Mouse (Mus musculus): ENCODE measurements around the gene Morn1.

Gene Morn1

GRCm38 (mm10) chr4:155120038-155120437, 33.7 kb downstream of the Morn1 start:
- no peak for DNase-seq (ENCODE audit: low spot score)

DNA sequence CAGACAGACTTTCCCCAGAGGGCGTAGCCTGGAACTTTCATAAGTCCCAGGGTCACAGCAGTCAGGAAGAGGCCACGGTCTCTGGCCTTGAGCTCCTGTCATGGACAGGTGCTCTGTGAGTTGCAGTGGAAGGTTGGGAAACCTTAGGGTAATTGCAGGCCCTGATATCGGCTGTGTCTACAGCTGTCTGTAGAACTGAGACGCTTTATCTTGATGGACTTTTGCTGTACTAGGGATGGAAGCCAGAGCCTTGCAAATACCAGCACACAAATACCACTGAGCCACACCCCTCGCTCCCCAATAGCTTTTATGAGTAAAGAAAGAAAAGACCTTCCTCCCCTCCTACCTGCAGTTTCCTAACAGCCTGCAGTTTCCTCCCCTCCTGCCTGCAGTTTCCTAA, 34.2 kb downstream of the Morn1 start:
- no peak for DNase-seq (ENCODE audit: low spot score)

GRCm38 (mm10) chr4:155121222-155121621, 34.8 kb downstream of the Morn1 start:
- no peak for DNase-seq (ENCODE audit: low spot score)

DNA sequence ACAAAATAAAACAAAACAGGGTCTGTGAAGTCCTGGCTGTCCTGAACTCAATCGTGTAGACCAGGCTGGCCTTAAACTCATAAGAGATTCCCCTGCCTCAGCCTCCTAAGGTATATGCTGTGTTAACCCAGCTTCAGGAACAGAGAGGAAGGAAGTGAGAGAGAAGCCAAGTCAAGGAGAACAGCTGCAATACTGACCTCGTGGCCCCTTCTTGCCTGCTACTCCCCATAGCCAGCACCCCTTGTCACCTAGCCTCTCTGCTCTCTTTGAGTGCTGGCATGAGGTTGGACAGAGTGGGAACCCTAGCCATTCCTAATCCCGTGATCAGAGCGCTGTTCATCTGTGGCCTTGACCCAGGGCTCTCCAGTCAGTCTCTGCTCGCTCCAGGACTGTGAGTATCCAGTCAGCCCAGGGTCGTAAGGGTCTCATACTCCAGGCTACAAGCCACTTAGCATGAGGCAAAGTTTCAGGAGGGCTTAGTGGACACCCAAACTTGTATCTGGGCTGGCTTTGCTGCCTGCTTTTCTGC, 35.6 kb downstream of the Morn1 start:
- DNase-seq (ENCODE audit: low spot score): no peak

DNA sequence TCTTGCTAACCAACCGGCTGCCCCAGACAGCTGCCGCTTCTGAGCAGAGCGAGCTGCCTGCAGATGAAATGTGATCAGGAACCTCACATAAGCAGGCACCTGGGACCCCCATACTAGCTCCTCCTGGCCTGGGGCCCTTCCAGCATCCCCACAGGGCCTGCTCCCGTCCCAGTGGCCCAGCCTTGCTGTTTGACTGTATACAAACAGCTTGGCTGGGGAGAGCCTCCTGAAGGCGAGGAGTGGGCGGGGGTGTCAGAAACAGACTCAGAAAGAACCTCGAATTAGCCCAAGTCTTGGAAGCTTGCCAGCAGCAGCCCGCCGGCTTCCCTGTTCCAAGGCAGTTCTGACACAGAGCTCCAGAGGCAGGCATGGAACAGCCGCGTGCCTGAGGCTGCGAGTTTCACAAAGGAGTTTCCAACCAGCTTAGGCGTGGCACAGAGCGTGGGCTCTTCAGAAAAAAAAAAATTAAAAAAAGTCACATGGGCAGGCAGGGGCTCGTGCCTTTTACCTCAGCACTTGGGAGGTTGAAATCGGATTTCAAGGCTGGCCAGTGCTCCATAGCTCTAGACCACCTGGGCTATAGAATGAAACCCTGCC, 36.2 kb downstream of the Morn1 start:
- DNase-seq (ENCODE audit: low spot score): no peak

GRCm38 (mm10) chr4:155123868-155124534, 37.6 kb downstream of the Morn1 start:
- DNase-seq (ENCODE audit: low spot score): no peak

DNA sequence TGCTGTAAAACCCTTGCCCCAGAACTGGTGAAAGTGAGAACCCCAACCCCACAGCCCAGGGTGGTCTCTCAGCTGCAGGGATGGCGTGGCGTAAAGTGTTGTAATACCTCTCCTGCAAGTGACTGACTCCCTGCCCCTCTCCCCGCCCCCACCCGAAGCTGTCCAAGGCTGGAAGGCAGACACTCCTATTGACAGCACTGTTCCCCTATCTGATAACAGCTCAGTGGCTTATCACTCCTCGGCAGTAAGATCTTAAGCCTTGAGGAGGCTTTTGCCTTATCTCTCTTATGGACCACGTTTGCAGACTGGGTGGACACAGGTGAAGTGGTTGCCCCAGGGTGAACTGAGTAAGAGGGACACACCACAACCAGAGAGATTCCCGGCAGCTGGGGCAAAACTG, 38.9 kb downstream of the Morn1 start:
- no peak for DNase-seq (ENCODE audit: low spot score)

DNA sequence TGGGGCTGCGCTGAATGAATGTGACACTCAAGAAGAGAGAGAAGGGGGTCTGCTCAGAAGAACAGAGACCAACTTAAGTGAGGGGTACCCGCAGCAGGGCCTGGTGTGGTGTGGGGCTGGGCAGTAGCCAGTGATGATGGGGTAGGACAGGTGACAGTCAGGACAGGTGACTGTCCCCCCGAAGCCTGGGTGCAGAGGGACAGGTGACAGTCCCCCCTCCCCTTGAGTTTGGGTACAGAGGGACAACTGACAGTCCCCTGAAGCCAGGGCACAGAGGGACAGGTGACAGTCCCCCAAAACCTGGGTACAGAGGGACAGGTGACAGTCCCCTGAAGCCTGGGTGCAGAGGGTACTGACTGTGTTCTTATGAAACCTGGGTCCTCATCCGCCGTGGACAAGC, 39.8 kb downstream of the Morn1 start:
- DNase-seq (ENCODE audit: low spot score): no peak

DNA sequence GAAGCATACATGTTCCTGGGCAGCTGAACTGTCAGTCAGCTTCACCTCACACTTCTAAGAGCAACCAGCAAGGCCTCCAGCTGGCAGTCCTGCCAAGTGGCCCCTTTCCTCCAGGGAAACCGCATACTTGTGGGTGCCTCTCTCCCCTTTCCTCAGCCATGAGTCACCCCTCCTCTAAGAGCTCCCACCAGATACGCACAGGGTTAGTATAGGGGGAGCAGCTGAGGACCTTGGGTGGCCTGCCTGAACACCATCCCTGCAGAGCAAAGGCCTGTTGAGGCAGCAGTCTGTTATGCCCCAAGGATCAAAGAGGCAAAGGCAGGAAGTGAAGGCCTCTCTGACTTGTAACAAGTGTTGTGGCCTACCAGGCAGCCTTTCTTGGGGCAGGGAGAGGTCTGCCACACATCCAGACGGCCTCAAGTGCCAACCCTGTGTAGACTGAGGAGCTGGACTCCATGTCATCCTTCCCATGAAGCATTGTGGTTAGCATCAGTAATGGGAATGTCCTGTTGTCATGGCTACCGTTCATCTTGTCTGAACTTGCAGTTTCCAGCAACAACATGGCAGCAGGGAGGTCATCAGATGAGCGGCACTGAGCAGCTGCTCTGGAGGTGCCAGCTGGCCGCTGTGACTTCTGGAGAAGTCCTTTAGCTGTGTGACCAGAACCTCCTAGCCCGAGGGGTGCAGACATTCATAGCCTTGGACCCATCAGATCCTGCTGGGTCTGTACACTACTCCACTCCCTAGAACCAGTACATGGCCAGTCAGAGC, 40.4 kb downstream of the Morn1 start:
- no peak for DNase-seq (ENCODE audit: low spot score)

GRCm38 (mm10) chr4:155128411-155128810, 42.0 kb downstream of the Morn1 start:
- no peak for DNase-seq (ENCODE audit: low spot score)

DNA sequence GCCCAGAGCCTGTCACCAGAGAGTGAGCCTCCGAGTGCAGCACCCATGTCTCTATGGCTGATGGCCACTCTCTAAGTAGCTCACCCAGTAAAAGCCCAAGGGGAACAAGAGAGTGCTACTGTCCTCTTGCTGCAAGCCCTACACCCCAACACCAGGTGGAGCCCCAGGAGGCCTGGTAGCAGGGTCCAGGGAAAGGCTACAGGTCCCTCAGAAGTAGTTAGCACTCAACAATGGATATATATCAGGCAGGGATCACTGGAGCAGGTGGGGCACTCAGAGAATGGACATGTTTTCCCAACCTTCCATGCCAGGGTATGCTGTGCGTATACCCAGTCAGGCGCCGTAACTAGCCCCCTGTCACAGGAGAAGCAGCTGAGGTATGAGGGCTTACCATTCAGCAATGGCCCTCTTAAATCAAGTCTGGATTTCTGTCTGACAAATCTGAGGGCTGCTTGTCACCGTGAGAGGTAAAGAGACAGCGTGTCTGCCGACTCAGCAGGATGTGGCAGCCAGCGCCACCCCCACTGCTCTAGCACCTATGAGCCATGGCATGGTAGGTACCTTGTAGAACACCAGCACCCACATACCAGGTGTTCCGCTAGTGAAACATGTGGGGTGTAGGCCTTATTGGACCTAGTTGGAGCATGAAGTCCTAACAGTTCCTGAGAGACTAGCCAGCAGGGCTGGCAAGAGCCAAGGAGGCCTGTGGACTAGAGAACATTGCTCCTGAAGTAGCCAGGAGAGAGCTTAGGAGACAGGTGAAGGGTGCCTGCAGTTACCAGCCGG, 42.9 kb downstream of the Morn1 start:
- DNase-seq (ENCODE audit: low spot score): no peak

DNA sequence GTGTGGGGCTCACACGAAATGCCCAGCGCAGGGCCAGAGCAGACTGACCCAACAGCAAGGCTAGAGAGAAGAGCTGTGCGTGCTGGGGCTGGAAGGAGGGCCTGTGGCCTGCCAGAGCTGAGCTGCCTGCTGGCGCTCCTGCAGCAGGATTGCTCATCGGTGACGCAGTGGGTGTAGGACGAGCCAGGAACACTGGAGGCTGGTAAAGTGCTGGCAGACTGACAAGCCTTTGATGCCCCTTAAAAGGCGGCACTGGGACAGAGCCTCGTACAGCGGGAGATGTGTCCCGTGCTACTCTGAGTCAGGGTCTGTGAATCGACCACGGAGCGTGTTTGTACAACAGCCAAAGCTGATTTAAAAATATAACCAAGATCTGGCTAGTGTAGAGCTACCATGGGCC, 43.6 kb downstream of the Morn1 start:
- DNase-seq (ENCODE audit: low spot score): no peak

- no peak for DNase-seq (ENCODE audit: low spot score)
Observed at GRCm38 (mm10) chr4:155130616-155131015, 44.2 kb downstream of the Morn1 start.

- DNase-seq (ENCODE audit: low spot score): no peak
Observed at GRCm38 (mm10) chr4:155133188-155133587, 46.8 kb downstream of the Morn1 start.

DNA sequence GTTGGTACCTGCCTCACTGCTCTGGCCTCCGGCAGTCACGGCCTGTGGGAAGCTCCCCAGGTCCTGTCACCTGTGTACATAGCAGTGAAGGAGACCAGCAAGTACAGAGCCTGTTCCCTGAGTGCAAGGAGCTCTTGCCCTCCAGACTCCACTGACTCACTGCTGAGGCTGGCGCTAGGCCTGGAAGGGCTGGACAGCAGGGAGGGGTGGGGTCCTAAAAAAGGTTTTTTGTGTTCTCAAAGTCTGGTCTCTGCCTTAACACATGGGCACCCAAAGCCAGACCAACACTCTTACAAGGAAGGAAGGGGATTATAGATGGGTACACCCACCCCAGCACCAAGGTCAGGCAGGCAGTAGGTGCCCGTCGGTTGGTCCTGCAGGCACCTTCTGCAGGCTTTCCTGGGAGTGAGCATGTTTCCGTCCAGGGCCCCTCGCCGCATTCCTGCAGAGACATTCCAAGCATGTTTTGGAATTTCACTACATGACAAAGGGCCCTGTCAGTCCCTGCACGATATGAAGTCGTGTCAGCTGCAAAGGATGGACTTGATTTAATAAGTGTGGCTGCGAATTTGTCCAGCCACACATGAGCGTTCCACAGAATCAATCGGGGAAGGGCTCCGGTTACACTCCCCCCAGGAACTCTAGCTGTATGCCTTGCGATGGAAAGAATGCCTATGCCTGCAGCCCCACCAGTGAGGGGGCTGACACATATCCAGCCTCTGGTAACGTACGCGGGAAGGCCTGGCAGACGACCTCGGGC, 47.5 kb downstream of the Morn1 start:
- no peak for DNase-seq (ENCODE audit: low spot score)

DNA sequence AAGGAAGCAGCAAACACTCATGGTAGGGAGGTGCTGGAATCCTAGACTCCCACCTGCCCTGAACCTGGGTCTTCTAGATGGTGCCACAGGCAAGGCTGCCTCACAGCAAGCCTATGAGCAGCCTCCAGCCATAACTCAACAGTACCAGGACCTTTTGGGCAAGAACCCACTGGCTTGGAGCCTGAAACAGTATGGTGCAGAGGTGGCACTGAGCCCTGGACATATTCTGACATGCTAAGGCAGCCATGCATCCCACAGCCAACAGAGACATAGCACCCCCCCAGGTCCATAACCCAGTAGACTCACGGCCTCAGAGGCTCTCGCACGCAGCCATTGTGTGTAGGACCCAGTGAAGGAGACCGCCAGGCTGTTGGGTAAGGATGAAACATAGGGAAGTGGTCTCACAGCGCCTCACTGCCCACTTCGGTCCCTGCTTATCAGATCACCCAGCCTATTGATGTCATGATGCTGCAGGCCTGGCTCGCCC, 48.4 kb downstream of the Morn1 start:
- no peak for DNase-seq (ENCODE audit: low spot score)

DNA sequence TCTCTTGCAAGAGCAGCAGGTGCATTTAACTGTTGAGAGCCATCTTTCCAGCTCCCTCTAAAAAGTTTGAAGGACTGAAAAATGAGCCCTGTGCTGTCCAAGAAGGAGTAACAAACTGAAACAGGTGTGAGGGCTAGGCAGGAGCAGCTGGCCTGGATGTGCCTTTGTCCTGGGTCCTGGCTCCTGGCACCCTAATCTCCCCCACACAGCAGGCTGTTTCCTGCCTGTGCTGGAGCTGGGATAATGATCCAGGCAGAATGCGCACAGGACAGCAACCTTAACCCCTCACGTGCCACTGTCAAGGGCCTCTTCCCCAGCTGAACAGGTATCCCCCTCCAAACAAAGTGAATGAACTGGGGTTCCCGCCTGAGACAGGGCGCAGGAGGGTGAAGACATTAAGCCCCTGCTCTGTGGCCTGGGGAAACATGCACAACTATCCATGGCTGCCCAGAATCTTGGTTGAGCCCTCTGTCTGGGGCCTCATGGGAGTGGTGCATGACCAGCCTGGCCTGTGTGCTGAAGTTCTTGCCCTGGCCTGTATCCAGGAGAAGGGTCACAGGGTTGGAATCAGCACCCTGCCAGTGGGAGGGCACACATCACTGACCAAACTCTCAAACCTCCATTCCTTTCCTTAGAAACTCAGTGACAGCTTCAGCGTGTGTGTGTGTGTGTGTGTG, 49.7 kb downstream of the Morn1 start:
- no peak for DNase-seq (ENCODE audit: low spot score)

DNA sequence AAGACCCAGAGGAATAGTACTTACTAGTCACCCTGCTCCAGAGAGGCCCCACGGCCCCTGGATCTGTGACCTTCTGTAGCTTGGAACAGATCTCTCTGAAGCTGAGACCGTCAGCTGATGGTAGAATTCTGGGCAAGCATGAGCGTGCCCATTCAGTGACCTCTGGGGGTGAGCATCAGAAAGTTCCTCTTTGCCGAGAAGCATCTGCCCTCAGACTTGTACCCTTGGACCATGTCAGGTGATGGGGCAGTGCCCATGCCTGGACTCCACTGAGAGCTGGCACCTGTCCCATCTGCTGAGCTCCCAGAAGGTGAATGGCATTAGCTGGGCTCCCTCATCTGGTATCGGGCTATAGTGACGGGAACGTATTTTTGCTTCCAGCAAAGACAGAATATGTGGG, 51.5 kb downstream of the Morn1 start:
- DNase-seq (ENCODE audit: low spot score): no peak

GRCm38 (mm10) chr4:155138451-155138850, 52.1 kb downstream of the Morn1 start:
- DNase-seq (ENCODE audit: low spot score): no peak

GRCm38 (mm10) chr4:155139281-155140045, 53.1 kb downstream of the Morn1 start:
- no peak for DNase-seq (ENCODE audit: low spot score)

All from spleen, adult 12 weeks (tissue).